ENCODE assay signal across 28 mouse cellular contexts in genomic region chr1:45835362-45836063, GRCm38 (mm10). TPM values are rescaled to one million over a fixed set of nuclear protein-coding genes. Genes with fewer than 3 reads are reported as not detected.
DNase-seq lines count a peak whose midpoint lies in the region; ATAC-seq and TF ChIP-seq lines count a peak whose summit lies in the region.
"Had no signal": no experiment of that assay in that cellular context is flagged by ENCODE, and none has a peak within 500 bp of the region (broad histone marks: within the 10 kb centered on the region; RNA-seq: fewer than 3 reads in every experiment).

No protein-coding gene starts in this region.

- 73% methylated on average over 4 of the region's 4 CpGs for WGBS in embryonic facial prominence, embryonic 13.5 days
- 84% methylated on average over 4 of the region's 4 CpGs for WGBS in embryonic facial prominence, embryonic 10.5 days
- WGBS in limb, embryonic 14.5 days, result 68% methylated on average over 4 of the region's 4 CpGs
- WGBS in limb, embryonic 10.5 days, result 85% methylated on average over 4 of the region's 4 CpGs
- WGBS in embryonic facial prominence, embryonic 14.5 days, result 68% methylated on average over 4 of the region's 4 CpGs

- no peaks in the 10 kb centered on the region for H3K4me1 ChIP-seq in embryonic facial prominence, embryonic 13.5 days
- H3K4me1 ChIP-seq in embryonic facial prominence, embryonic 10.5 days, result no peaks in the 10 kb centered on the region
- no peaks in the 10 kb centered on the region for H3K4me1 ChIP-seq in limb, embryonic 14.5 days (ENCODE audit: control insufficient read depth, insufficient read depth, low read length)
- H3K4me1 ChIP-seq in limb, embryonic 10.5 days, result no peaks in the 10 kb centered on the region
- 0 out of 2 replicates have a peak, but pooled peaks cover 3% of the 10 kb centered on the region for H3K4me1 ChIP-seq in embryonic facial prominence, embryonic 14.5 days (ENCODE audit: control insufficient read depth, insufficient read depth, low read length)
- H3K4me1 ChIP-seq: neural tube, embryonic 13.5 days had no signal

- H3ac ChIP-seq in myocyte (ENCODE audit: control insufficient read depth, insufficient read length), result no peak overlapping the region

- H3K4me2 ChIP-seq in embryonic facial prominence, embryonic 13.5 days, result no peak overlapping the region
- no peak overlapping the region for H3K4me2 ChIP-seq in limb, embryonic 14.5 days (replicated peaks; ENCODE audit: low read depth, low read length, severe bottlenecking)
- H3K4me2 ChIP-seq in embryonic facial prominence, embryonic 14.5 days (ENCODE audit: low read depth, low read length), result no peak overlapping the region
- no peak overlapping the region for H3K4me2 ChIP-seq in myocyte (ENCODE audit: low read depth)
- H3K4me2 ChIP-seq: midbrain, embryonic 11.5 days; neural tube, embryonic 13.5 days had no signal

- H3K27me3 ChIP-seq in embryonic facial prominence, embryonic 13.5 days, result no peaks in the 10 kb centered on the region
- H3K27me3 ChIP-seq in embryonic facial prominence, embryonic 10.5 days (replicated peaks; ENCODE audit: low read depth, poor library complexity, severe bottlenecking), result no peaks in the 10 kb centered on the region
- no peaks in the 10 kb centered on the region for H3K27me3 ChIP-seq in limb, embryonic 14.5 days (ENCODE audit: control insufficient read depth, insufficient read depth, low read length)
- no peaks in the 10 kb centered on the region for H3K27me3 ChIP-seq in limb, embryonic 10.5 days (ENCODE audit: low read depth, poor library complexity, severe bottlenecking)
- no peaks in the 10 kb centered on the region for H3K27me3 ChIP-seq in embryonic facial prominence, embryonic 14.5 days (replicated peaks; ENCODE audit: control insufficient read depth, insufficient read depth, low read length)
- H3K27me3 ChIP-seq in myocyte (ENCODE audit: control insufficient read depth, insufficient read depth, insufficient read length), result no peaks in the 10 kb centered on the region
- H3K27me3 ChIP-seq: neural tube, embryonic 13.5 days; Patski had no signal

- H3K4me3 ChIP-seq in embryonic facial prominence, embryonic 13.5 days, result no peak overlapping the region
- no peak overlapping the region for H3K4me3 ChIP-seq in embryonic facial prominence, embryonic 10.5 days
- H3K4me3 ChIP-seq in limb, embryonic 14.5 days (replicated peaks; ENCODE audit: low read length), result no peak overlapping the region
- no peak overlapping the region for H3K4me3 ChIP-seq in limb, embryonic 10.5 days
- H3K4me3 ChIP-seq in embryonic facial prominence, embryonic 14.5 days (ENCODE audit: low read depth, low read length), result no peak overlapping the region
- no peak overlapping the region for H3K4me3 ChIP-seq in myocyte
- H3K4me3 ChIP-seq in gastrocnemius, adult 2 months, result no peak overlapping the region
- H3K4me3 ChIP-seq: neural tube, embryonic 13.5 days had no signal

- no peak overlapping the region for H3K9ac ChIP-seq in embryonic facial prominence, embryonic 13.5 days
- H3K9ac ChIP-seq in limb, embryonic 14.5 days (ENCODE audit: low read depth, low read length, severe bottlenecking), result no peak overlapping the region
- H3K9ac ChIP-seq in embryonic facial prominence, embryonic 14.5 days (ENCODE audit: low read depth, low read length), result no peak overlapping the region
- H3K9ac ChIP-seq: liver, postnatal 0 days; neural tube, embryonic 13.5 days had no signal

- H3K27ac ChIP-seq in embryonic facial prominence, embryonic 13.5 days, result 0 out of 2 replicates have a peak overlapping the region, but pooled peaks have one; percentile 11
- no peak overlapping the region for H3K27ac ChIP-seq in embryonic facial prominence, embryonic 10.5 days (replicated peaks)
- H3K27ac ChIP-seq in limb, embryonic 14.5 days (replicated peaks; ENCODE audit: low read depth, low read length), result no peak overlapping the region
- H3K27ac ChIP-seq in limb, embryonic 10.5 days, result no peak overlapping the region
- peak overlapping the region; percentile 10; the same call in 1 of the 2 replicates for H3K27ac ChIP-seq in embryonic facial prominence, embryonic 14.5 days (replicated peaks; ENCODE audit: low read depth, low read length)
- no peak overlapping the region for H3K27ac ChIP-seq in gastrocnemius, adult 2 months
- H3K27ac ChIP-seq: neural tube, embryonic 13.5 days had no signal

- no peak for ATAC-seq in embryonic facial prominence, embryonic 13.5 days (ENCODE audit: insufficient number of reproducible peaks, insufficient read depth, low FRiP score, low TSS enrichment, low read depth)
- no peak for ATAC-seq in limb, embryonic 14.5 days (ENCODE audit: low FRiP score, low read depth)
- no peak for ATAC-seq in embryonic facial prominence, embryonic 14.5 days (ENCODE audit: low read depth)
- ATAC-seq: activated CD4-positive, CD25-positive, alpha-beta regulatory T cell, adult 4 months; forebrain, embryonic 16.5 days; hindbrain, embryonic 16.5 days; liver, postnatal 0 days; Patski had no signal

- no peak for TF ChIP-seq POLR2A in limb, embryonic 14.5 days (IDR thresholded peaks at IDR 0.05; ENCODE audit: borderline replicate concordance, extremely low read depth, insufficient read depth, insufficient read length)
- TF ChIP-seq POLR2A in myocyte (IDR thresholded peaks at IDR 0.05; ENCODE audit: insufficient read length, low read depth), result no peak

- no peak for TF ChIP-seq CTCF in gastrocnemius, adult 2 months (IDR thresholded peaks at IDR 0.05)

- DNase-seq in embryonic facial prominence, embryonic 10.5 days (ENCODE audit: low spot score), result no peak
- DNase-seq in limb, embryonic 14.5 days (ENCODE audit: low spot score), result peak; percentile 34
- no peak for DNase-seq in limb, embryonic 10.5 days (ENCODE audit: low spot score)
- DNase-seq in embryonic facial prominence, embryonic 14.5 days (ENCODE audit: low spot score), result peak; percentile 49
- no peak for DNase-seq in thymus, adult 18-20 months
- DNase-seq in gastrocnemius, adult 2 months, result no peak
- DNase-seq: adrenal gland, postnatal 14 days; cerebellum, adult 11-12 months; heart, adult 11 months; heart, postnatal 4 days; liver; liver, postnatal 0 days; lung, postnatal 36 days; thymus, postnatal 36 days had no signal

- intact Hi-C loops in gastrocnemius, adult 2 months (cut with DNase I), result no loop called here

- H3K79me2 ChIP-seq in myocyte (ENCODE audit: control insufficient read depth, insufficient read depth), result no peaks in the 10 kb centered on the region

- H3K9me3 ChIP-seq in embryonic facial prominence, embryonic 13.5 days, result no peaks in the 10 kb centered on the region
- no peaks in the 10 kb centered on the region for H3K9me3 ChIP-seq in embryonic facial prominence, embryonic 10.5 days
- H3K9me3 ChIP-seq in limb, embryonic 14.5 days (ENCODE audit: control insufficient read depth, low read length), result no peaks in the 10 kb centered on the region
- no peaks in the 10 kb centered on the region for H3K9me3 ChIP-seq in limb, embryonic 10.5 days (replicated peaks)
- no peaks in the 10 kb centered on the region for H3K9me3 ChIP-seq in embryonic facial prominence, embryonic 14.5 days (ENCODE audit: control insufficient read depth, low read length)
- H3K9me3 ChIP-seq: neural tube, embryonic 13.5 days had no signal

- H3K36me3 ChIP-seq in embryonic facial prominence, embryonic 13.5 days, result no peaks in the 10 kb centered on the region
- H3K36me3 ChIP-seq in embryonic facial prominence, embryonic 10.5 days (replicated peaks), result no peaks in the 10 kb centered on the region
- H3K36me3 ChIP-seq in limb, embryonic 14.5 days (ENCODE audit: control insufficient read depth, insufficient read depth, low read length), result no peaks in the 10 kb centered on the region
- H3K36me3 ChIP-seq in limb, embryonic 10.5 days, result no peaks in the 10 kb centered on the region
- no peaks in the 10 kb centered on the region for H3K36me3 ChIP-seq in embryonic facial prominence, embryonic 14.5 days (ENCODE audit: control insufficient read depth, insufficient read depth, low read length)
- H3K36me3 ChIP-seq in myocyte (ENCODE audit: control insufficient read depth, insufficient read depth), result no peaks in the 10 kb centered on the region
- H3K36me3 ChIP-seq: neural tube, embryonic 13.5 days had no signal

TF ChIP-seq in myocyte, 11 proteins besides CTCF, POLR2A, EP300 and RAD21:
- no peak for TF ChIP-seq REST (IDR thresholded peaks at IDR 0.05; ENCODE audit: insufficient read depth, insufficient read length)
- TF ChIP-seq E2F4 (IDR thresholded peaks at IDR 0.05; ENCODE audit: insufficient read depth), result no peak
- no peak for TF ChIP-seq TCF3 (IDR thresholded peaks at IDR 0.05; ENCODE audit: insufficient read length, low read depth)
- TF ChIP-seq MYOD1 (IDR thresholded peaks at IDR 0.05; ENCODE audit: control insufficient read depth in 1 of 3, insufficient read length in 2 of 3, low read depth in 2 of 3), result peak in 1 of 3 experiments; percentile 33
- no peak for TF ChIP-seq MAX (IDR thresholded peaks at IDR 0.05; ENCODE audit: low read depth)
- TF ChIP-seq POLR2AphosphoS2 (IDR thresholded peaks at IDR 0.05; ENCODE audit: insufficient read length, low read depth), result no peak
- no peak for TF ChIP-seq USF1 (IDR thresholded peaks at IDR 0.05; ENCODE audit: low read depth)
- peak; percentile 77 for TF ChIP-seq CEBPB (IDR thresholded peaks at IDR 0.05; ENCODE audit: insufficient read depth, poor library complexity, severe bottlenecking)

RNA-seq across cellular contexts. Expression of gene Wdr75, which starts 40.5 kb away (rescaled TPM):
- polyA plus RNA-seq in embryonic facial prominence, embryonic 13.5 days (2015; fragmentation: Nextera tagmentation; extraction: Ambion mirVana), result 73.6 and 84.8 TPM in 2 replicates
- 96.0 and 103 TPM in 2 replicates for polyA plus RNA-seq in embryonic facial prominence, embryonic 10.5 days (2016; fragmentation: Nextera tagmentation; extraction: Ambion mirVana)
- polyA plus RNA-seq in limb, embryonic 14.5 days (2012; rRNA removed), result 60.6 and 69.1 TPM in 2 replicates
- 64.1 and 67.6 TPM in 2 replicates for polyA plus RNA-seq in limb, embryonic 14.5 days (2014; fragmentation: Nextera tagmentation; extraction: Ambion mirVana)
- polyA plus RNA-seq in limb, embryonic 10.5 days (2016; fragmentation: Nextera tagmentation; extraction: Ambion mirVana), result 100 and 104 TPM in 2 replicates
- polyA plus RNA-seq in embryonic facial prominence, embryonic 14.5 days (2014; fragmentation: Nextera tagmentation; extraction: Ambion mirVana), result 61.0 and 75.9 TPM in 2 replicates
- 25.2 TPM for polyA plus RNA-seq in myocyte (2012; fragmentation: generic; extraction: Trizol)
- 10 to 100 TPM; 18.5 to 24.7 TPM for total RNA-seq in gastrocnemius, adult 2 months (2021)

RNA-seq across cellular contexts. Expression of gene Gm5269, which starts 54.6 kb away (rescaled TPM):
- not detected in 2 replicates for polyA plus RNA-seq in embryonic facial prominence, embryonic 13.5 days (2015; fragmentation: Nextera tagmentation; extraction: Ambion mirVana)
- not detected in 2 replicates for polyA plus RNA-seq in embryonic facial prominence, embryonic 10.5 days (2016; fragmentation: Nextera tagmentation; extraction: Ambion mirVana)
- polyA plus RNA-seq in limb, embryonic 14.5 days (2012; rRNA removed), result not detected in 2 replicates
- not detected in 2 replicates for polyA plus RNA-seq in limb, embryonic 14.5 days (2014; fragmentation: Nextera tagmentation; extraction: Ambion mirVana)
- polyA plus RNA-seq in limb, embryonic 10.5 days (2016; fragmentation: Nextera tagmentation; extraction: Ambion mirVana), result not detected in 2 replicates
- polyA plus RNA-seq in embryonic facial prominence, embryonic 14.5 days (2014; fragmentation: Nextera tagmentation; extraction: Ambion mirVana), result not detected in 2 replicates
- polyA plus RNA-seq in myocyte (2012; fragmentation: generic; extraction: Trizol), result not detected
- total RNA-seq in gastrocnemius, adult 2 months (2021), result not detected
- total RNA-seq: adrenal gland, postnatal 14 days; heart, postnatal 4 days; layer of hippocampus, postnatal 14 days; left cerebral cortex, postnatal 10 days; monocyte, adult 5-6 weeks had no signal
- polyA plus RNA-seq: activated CD4-positive, CD25-positive, alpha-beta regulatory T cell, adult 4 months; forebrain, embryonic 16.5 days; heart, embryonic 14.5 days; hindbrain, embryonic 16.5 days; large intestine, adult 2 months; liver, postnatal 0 days; midbrain, embryonic 11.5 days; neural tube, embryonic 13.5 days; Patski; testis, adult 2 months had no signal

Comparison
In these comparisons a context has a peak if more than half of its experiments do, and no peak if none do; other contexts are left out.
1. H3K27ac ChIP-seq: peak in embryonic facial prominence, embryonic 13.5 days (single experiment) and embryonic facial prominence, embryonic 14.5 days (single experiment); none in embryonic facial prominence, embryonic 10.5 days (single experiment), limb, embryonic 14.5 days (single experiment), limb, embryonic 10.5 days (single experiment) and gastrocnemius, adult 2 months (single experiment).
2. DNase-seq: peak in limb, embryonic 14.5 days (single experiment) and embryonic facial prominence, embryonic 14.5 days (single experiment); none in embryonic facial prominence, embryonic 10.5 days (single experiment), limb, embryonic 10.5 days (single experiment), thymus, adult 18-20 months (0 of 2) and gastrocnemius, adult 2 months (single experiment).